Mouse (Mus musculus) brain, embryonic 14.5 days (tissue): ENCODE data around the gene Paf1. TPM values are rescaled to one million over a fixed set of nuclear protein-coding genes. Genes with fewer than 3 reads are reported as not detected.

Experiments
- DNase-seq: peaks from one replicate; pipeline ENCODE4 v3.0.0-alpha.2; 2011; ENCODE audit warnings: low read depth
- CTCF ChIP-seq: fragments of 200-500 bp; IDR thresholded peaks from 2 replicates; pipeline ENCODE4 v1.5.1; 2012; ENCODE audit warnings: inconsistent platforms, mild to moderate bottlenecking, moderate library complexity, borderline replicate concordance; ENCODE audit not compliant: insufficient read depth, insufficient read length; ENCODE audit errors: extremely low read depth
- POLR2A ChIP-seq: fragments of 200-500 bp; IDR thresholded peaks from 2 replicates; pipeline ENCODE4 v1.6.1; 2012; ENCODE audit warnings: mild to moderate bottlenecking, inconsistent platforms, borderline replicate concordance; ENCODE audit not compliant: poor library complexity, insufficient read depth, insufficient read length, severe bottlenecking; ENCODE audit errors: extremely low read depth
- polyA plus RNA-seq: library from polyadenylated mRNA; depleted of rRNA; stranded (reverse); fragments of >200 nt; gene quantifications from 2 replicates; pipeline ENCODE4 v1.2.3, GENCODE M21; 2012; rRNA removed

The Paf1 gene
- polyA plus RNA-seq, result 95.0 and 105 TPM in 2 replicates

- TF ChIP-seq POLR2A (peak; percentile 80; the same call in 1 of the 2 replicates), CTCF (no peak)
- DNase-seq, result peak; percentile 100
Measured at GRCm38 (mm10) chr7:28392429-28393271, at the start of gene Paf1, which contains the start of gene Med29. TSS of gene Paf1 (plus strand) at chr7:28392951. TSS of gene Med29 (minus strand) at chr7:28392708.

DNA sequence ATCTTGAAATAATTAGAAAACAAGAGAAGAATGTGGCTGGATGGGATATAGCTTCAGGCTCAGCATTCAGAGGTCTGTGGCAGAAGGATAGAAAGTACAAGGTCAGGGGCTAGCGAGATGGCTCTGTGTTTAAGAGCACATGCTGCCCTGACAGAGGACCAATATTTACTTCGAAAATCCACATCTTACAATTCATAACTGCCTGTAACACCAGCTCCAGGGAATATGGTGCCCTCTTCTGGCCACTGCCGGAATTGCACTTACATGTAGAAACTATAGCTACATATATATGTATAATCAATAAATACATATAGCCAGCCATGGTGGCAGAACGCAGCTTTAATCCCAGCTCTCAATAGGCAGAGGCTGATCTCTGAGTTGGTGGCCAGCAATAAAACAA lies 48.1 kb upstream of the Paf1 start:
- peak; percentile 87 for DNase-seq
- peak; percentile 77; the same call in 1 of the 2 replicates for TF ChIP-seq CTCF
- TF ChIP-seq POLR2A, result no peak

DNA sequence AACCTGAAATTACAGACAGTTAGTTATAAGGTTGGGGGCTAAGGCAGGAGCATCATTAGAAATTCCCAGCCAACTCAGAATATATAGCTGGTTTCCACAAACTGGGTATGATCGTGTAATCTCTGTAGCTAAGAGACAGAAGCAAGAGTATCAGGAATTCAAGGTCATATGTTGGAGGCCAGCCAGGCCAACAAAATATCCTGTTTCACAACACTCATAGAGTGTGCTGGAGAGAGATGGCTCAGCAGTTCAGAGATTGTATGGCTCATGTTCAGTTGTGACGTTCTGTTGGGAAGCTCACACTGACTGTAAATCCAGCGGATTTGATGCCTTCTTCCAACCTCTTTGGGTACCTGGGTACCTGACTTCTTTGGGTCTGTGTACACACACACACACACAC lies 45.0 kb upstream of the Paf1 start:
- no peak for TF ChIP-seq POLR2A
- no peak for TF ChIP-seq CTCF
- DNase-seq, result no peak

DNA sequence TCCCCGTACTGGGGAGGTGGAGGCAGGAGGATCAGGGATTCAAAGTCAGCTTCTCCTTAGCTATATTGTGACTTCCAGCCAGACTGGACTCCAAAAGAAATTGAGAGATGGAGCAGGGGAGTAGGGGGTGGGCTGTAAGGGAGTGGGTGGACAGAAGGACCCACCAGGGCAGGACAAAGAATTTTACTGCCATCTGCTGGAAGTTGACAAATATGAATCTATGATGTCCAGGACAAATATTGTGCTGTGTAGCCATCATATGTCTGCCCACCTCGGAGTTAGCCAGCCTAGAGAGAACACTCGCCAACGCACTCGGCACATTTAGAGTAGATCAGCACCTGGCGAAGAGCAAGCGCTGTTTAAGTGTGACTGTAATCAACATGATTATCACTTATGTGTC lies 44.1 kb upstream of the Paf1 start:
- peak; percentile 33 for DNase-seq
- no peak for TF ChIP-seq POLR2A
- peak; percentile 20; the same call in 1 of the 2 replicates for TF ChIP-seq CTCF

DNA sequence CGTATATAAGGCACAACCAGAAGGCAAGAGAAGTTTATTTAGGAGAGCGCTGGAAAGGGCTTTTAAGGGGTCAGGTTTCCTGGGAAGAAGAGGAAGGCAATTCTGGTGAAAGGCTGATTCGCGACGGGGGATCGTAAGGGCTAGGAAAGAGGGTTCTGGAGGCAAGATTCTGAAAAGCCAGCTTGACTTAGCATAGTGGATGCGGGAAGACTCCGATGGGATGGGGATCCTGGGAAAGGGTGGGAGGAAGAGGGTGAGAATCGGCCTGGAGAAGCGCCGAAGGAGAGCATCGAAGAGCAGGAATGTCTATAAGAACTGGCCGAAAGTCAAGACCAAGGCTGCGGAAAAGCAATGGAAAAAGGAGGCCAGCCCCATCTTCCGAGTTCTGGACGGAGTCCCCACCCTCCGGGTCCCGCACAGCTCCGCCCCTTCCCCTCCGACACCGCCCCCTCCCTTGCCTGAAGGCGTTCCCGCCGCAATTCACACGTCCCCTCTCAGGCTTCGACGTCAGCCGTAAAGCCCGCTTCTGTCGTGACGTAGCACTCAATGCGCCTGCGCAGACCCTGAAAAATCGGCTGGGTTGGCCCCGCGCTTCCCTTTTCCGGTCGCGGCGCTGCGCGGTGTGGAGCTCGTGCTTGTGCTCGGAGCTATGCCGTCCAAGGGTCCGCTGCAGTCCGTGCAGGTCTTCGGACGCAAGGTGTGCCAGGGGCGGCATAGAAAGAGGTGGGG lies 42.4 kb upstream of the Paf1 start, which contains the start of gene Rps16:
Gene Rps16, plus strand, starts transcription at position 498 of the 729 bp plus-strand sequence.
- DNase-seq, result peak; percentile 99
- no peak for TF ChIP-seq CTCF
- peak; percentile 62; the same call in 1 of the 2 replicates for TF ChIP-seq POLR2A

DNA sequence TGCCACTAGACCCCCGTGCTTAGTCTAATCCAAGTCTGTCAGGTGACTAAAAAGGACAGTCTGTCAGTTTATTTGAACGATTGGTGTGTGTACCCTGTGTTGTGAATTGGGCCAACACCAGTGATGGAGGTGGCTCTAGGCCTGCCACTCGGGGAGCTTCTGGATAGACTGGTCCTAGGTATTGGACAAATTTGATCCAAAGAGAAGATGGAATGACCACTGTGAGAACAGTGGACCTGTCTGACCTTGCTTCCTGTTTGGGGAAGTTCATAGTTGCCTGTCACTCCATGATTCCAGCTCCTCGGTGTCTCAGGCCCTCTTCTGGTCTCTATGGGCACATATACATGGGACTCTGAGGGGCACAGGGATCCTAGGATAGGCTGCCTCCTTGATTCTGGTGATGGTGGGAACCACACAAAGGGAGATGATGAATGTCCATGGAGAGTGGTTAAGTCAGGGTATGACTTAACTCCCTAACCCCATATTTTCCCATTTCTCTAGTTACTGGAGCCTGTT lies 41.0 kb upstream of the Paf1 start:
- no peak for DNase-seq
- TF ChIP-seq POLR2A, result no peak
- TF ChIP-seq CTCF, result no peak

GRCm38 (mm10) chr7:28353267-28353666 lies 39.5 kb upstream of the Paf1 start:
- no peak for TF ChIP-seq POLR2A
- TF ChIP-seq CTCF, result no peak
- DNase-seq, result no peak

DNA sequence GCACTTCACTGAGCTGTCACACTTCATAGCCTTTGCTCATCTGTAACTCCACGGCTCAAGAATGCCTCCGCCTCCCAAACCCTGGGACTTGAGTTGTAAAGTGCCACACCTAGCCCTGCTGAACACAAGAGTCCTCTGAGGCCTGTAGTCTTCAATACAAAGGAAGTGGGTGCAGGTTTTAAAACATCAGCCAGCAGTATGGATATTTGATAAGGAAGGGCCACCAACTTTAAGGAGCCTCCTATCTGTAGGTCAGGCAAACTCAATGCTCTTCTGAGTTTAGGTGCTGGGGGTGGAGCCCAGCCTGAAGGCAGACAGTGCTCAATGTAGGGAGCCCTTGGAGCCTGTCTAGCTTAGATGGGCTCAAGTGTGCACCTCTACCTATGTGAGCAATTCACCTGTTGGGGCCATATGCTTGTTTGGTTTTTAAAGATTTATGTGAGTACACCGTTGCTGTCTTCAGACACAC lies 38.6 kb upstream of the Paf1 start:
- DNase-seq, result no peak
- TF ChIP-seq POLR2A (no peak), CTCF (no peak)

- TF ChIP-seq POLR2A, result no peak
- TF ChIP-seq CTCF, result no peak
- DNase-seq, result no peak
Measured at GRCm38 (mm10) chr7:28354596-28354995, 38.2 kb upstream of the Paf1 start.

DNA sequence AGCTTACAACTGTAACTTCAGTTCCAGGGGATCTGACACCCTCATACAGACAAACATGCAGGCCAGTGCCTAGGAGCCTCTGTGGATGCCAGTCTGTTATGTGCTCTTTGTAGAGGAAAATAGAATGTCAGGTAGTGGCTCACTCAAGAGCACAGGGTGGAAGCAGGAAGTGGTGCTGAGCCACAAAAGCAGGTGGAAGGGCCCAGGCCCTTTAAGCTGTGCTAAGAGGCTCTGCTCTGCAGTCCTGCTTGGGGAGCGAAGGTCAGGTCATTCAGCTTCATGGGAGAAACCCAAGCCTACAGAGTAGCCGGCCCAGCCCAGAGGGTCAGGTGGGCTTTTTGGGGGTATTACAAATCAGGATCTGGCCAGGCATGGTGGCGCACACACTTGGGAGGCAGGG lies 37.5 kb upstream of the Paf1 start:
- TF ChIP-seq CTCF, result no peak
- no peak for TF ChIP-seq POLR2A
- DNase-seq, result no peak

DNA sequence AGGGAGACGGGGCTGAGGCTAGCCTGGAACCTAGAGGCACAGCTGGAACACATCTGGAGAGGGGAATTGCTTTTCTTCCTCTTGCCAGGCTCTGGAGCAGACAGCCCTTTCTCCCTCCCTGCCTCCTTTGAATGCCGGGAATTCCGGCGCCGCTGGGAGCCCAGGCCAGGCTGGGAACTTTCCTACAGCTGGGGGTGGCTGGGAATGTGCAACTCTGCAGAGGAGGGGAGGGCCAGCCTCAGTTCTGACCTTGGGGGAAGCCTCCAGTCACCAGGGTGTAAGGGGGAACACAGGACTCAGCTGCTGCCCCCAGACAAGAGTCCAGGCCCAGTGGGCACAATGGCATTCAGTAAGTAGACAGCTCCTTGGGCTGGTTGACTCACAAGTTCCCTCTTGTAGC lies 35.8 kb upstream of the Paf1 start:
- no peak for DNase-seq
- TF ChIP-seq POLR2A (no peak), CTCF (no peak)
